Mouse (Mus musculus): ENCODE data around the gene Slc22a5.
A peak's percentile ranks its signal among the peaks of the same experiment; 100 is the strongest.
"Not testable (repeated sequence)": the region's sequence is repeated elsewhere in the genome, so short reads cannot be mapped to it uniquely, and the experiment has no call there.

Slc22a5 gene

GRCm38 (mm10) chr11:53888242-53888641 lies 3.2 kb downstream of the Slc22a5 start:
- DNase-seq (ENCODE audit: low spot score in 2 of 2), result no peak

DNA sequence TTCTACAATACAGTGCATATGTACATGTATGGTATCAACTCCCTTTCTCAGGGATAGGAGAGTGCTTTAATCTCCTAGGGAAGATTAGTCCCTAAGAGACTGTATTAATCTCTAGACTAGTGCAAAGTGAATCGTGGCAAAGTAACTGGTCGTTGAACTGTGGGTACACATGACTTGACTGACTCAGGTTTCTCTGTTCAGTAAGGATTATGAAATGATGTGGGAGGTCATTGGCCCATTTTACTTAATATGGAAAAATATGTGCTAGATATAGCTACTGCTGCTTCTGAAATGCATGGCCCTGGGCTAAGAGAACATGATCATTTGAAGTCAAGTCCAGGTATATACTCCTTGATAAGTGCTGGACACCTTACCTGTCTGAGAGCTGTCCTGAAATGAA lies 8.2 kb downstream of the Slc22a5 start:
- no peak for DNase-seq (ENCODE audit: low spot score in 2 of 2)

- DNase-seq (ENCODE audit: low spot score in 2 of 2), result not testable (repeated sequence)
Measured at GRCm38 (mm10) chr11:53878096-53878495, 13.4 kb downstream of the Slc22a5 start.

- no peak for DNase-seq (ENCODE audit: low spot score in 2 of 2)
Measured at GRCm38 (mm10) chr11:53876488-53876887, 15.0 kb downstream of the Slc22a5 start.

DNA sequence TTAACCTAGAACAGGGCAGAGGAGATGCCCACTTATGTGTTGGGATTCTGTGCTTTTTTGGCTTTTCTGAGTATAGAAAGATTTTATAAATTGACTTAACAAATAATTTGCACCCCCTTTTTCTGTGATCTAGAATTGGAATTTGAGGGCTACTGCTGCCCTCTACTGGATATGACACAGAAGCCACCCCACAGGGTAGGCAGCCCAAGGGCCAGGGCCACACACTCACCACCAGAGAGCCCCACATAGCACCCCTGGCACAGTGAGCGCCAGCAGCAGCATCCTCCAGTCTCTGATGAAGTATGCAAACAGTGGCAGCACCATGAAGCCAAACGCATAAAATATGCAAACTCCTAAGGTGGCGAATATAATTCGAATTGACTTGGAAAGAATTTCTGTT lies 16.8 kb downstream of the Slc22a5 start:
- peak in 1 of 2 experiments; percentile 12 for DNase-seq (ENCODE audit: low spot score in 2 of 2)

DNA sequence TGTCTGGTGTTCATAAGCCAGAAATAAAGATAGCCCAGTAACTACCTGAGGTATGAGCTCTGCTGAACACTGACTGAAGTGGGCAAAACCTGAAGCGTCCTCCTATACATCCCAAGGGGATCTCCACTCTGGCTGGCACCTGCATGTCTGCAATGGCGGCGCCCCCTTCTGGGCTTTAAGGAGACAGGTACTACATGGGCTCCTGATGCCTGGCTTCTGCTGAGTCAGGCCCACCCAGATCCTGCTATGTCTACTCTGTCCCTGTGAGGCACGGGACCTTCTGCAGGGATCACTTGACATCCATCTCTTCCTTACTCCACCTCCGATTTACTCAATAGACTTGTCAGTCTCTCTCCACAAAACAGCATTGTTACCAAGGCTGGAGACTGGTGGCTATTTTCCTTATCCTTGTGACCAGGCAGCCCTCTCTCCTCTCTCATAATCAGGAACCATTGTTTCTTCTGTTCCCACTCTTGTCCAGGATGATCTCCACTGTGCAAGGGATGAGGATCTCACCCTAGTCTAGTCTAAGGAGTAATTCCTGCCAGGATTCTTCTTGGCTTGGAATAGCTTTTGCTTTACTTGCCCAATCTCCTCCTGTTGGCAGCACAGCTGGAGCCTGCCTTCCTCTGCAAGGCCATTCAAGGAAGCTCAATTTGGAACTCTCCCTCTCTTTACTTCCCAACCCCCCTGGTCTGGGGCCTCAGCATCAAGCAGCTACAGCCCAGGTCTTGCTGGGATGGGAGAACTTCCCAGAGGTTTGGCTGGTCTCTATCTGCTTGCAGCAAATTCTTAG lies 17.4 kb downstream of the Slc22a5 start:
- DNase-seq (ENCODE audit: low spot score in 2 of 2), result not testable (repeated sequence)

DNA sequence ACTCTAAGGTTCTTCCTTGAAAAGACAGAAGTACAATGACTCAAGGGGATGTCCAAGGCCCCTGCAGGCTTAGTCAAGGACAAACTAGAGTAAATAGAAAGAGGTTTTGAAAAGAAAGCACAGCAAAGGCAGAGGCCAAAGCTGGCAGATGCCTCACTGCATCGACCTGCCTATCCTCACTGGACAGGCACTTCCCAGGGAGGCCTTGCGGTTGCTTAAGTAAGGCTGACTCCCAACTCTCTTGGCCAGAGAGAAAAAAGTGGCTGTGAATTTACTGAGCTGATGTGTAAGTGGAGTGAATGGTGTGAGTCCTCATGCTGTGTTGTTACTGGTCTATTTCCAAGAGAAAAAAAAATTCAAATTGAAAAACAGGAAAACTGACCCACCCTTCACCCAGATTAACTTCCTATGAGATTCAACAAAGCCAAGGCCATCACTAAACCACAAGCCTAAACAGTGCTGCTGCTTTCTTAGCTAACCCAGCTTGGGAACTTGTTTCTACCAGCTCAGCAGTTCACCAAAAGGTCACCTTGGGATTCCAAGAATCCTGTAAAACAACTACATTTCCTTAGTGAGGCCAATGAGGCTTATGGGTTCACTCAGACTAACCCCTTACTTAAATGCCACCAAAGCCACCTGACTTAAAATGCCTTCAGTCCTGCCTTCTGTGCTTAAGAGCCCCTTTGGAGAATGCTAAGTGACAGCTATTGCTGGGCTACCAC lies 19.5 kb downstream of the Slc22a5 start:
- no peak for DNase-seq (ENCODE audit: low spot score in 2 of 2)

- no peak for DNase-seq (ENCODE audit: low spot score in 2 of 2)
Measured at GRCm38 (mm10) chr11:53869172-53869571, 22.3 kb downstream of the Slc22a5 start.

DNA sequence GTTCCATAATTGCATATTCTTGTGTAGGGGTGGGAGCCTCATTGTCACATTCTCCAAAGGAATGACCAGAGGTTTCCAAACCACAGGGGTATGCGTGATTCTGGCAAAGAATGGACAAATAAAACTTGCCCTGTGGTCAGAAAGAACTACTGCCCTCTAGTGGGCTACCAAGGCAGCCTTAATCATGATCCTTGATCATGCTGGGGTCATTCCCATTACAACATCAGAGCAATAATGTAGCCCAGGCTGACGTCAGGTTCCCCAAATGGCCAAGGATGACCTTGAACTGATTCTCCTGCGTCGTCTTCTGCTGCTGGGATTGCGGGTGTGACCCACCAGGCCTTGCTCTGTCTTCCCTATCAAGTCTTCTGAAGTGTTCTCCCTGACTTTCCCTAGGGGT lies 23.1 kb downstream of the Slc22a5 start:
- DNase-seq (ENCODE audit: low spot score in 2 of 2), result not testable (repeated sequence)

DNA sequence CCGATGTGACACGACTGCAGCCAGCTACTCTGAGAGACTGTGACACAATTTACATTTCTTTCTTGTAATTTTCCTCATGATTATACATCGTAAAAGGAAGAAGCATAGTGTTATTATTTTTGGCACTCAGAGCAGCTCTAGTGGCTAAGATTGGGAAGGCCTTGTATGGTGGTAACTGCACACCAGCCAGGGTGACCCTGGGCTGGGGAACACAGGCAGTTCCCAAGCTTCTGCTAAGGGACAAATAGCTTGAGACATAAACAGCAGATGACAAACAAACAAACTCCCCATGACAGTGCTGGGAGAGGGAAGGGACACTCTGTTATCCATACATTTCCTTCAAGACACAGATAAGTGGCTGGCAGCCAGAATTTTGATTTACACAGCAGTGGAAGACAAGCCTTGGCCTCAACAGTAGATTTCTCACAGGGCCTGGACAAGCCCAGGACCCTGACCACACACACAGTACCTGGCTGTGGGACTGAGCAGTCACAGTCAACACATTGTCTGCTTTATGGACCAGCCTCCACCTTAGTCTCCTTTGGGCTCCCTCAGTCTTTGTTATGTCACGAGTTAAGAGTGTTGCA lies 26.6 kb downstream of the Slc22a5 start:
- DNase-seq (ENCODE audit: low spot score in 2 of 2), result not testable (repeated sequence)

DNA sequence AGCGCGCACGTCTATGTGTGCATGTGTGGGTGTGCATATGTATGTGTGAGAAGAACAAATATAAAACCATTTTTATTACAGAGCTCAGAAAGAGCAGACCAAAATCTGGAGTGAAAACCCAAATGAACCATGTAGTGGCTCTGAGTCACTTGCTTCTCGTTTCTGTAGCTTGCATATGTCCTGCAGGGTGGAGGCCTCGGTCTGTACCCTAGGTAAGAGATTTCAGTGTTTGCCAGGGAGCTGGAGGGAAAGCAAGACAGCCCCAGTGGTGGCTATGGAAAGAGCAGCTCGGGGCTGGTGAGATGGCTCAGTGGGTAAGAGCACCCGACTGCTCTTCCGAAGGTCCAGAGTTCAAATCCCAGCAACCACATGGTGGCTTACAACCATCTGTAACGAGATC lies 30.5 kb downstream of the Slc22a5 start:
- not testable (repeated sequence) for DNase-seq (ENCODE audit: low spot score in 2 of 2)

DNA sequence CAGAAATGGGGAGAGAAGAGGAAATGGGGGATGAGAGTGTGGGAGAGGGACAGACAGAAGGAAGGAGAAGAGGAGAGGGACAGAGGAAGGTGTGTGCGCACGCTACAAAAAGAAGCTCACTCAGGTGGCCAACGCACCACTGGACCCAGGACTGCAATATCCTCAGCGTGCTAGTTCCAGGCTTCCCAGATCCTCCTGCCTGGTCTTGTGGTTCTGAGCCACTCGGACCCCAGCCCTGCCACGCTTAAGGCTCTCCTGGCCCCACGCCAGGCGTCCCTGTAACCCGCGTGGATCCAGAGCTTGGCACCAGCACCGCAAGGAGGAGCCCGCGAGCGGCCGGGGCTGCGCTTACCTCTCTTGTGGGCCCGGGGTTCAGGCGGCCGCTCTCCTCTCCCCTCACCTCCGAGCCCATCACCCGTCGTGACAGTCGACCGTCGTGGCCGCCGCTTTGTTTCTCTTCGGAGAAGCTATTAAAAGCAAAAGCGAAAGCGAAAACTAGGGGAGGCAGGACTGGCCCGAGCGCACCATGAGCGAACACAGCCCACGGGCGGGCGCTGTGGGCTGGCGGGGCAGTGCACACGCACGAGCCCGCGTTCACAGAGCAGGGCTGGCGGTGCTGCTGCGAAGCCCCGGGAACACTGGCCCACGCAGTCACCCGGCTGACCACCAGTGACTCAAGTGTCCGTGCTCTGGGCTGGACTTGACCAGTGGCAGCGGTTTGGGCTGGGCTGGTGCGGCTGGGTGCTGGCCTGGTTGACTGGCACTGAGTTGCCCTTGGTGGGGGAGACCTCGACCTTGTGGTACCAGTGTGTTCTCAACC lies 32.5 kb downstream of the Slc22a5 start, which contains the start of gene Gm12216:
Gene Gm12216, minus strand, starts transcription at position 496 of the 820 bp plus-strand sequence.
- DNase-seq (ENCODE audit: low spot score in 2 of 2), result peak in 1 of 2 experiments; percentile 31

GRCm38 (mm10) chr11:53858058-53858760 lies 33.3 kb downstream of the Slc22a5 start:
- no peak for DNase-seq (ENCODE audit: low spot score in 2 of 2)

- no peak for DNase-seq (ENCODE audit: low spot score in 2 of 2)
Measured at GRCm38 (mm10) chr11:53853665-53854064, 37.8 kb downstream of the Slc22a5 start.

- no peak for DNase-seq (ENCODE audit: low spot score in 2 of 2)
Measured at GRCm38 (mm10) chr11:53851795-53852194, 39.7 kb downstream of the Slc22a5 start.

DNA sequence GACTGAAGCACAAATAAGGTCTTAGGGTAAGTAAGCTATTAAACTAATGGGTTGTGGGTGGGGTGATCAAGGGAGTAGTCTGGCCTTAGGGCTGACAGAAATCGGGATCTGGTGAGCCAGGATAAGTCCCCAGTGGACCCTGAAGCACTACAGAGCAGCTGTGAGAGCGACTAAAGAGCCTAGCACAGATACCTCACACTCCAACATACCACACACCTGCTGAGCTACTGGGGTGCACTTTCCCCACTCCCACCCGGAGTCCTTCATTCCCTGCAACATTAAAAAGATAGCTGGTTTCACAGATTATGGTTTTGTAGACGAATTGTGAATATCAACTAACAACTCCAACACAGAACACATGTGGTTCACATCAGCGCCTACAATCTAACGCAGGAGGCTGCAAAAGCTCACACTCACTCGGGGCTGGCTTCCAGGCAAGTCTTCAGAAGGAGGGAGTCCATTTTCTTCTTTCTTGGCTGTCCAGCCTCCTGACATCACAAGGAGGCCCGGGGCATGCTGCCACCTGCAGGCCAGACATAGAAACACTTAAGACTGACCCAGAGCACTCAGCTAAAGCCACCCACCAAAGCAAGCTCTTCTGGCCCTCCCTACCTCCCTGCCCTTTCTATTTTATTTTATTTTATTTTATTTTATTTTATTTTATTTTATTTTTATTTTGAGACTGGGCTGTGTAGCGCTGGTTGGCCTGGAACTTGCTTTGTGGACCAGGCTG lies 41.7 kb downstream of the Slc22a5 start:
- DNase-seq (ENCODE audit: low spot score in 2 of 2), result peak; percentile 47 to 69

- no peak for DNase-seq (ENCODE audit: low spot score in 2 of 2)
Measured at GRCm38 (mm10) chr11:53845680-53846079, 45.8 kb downstream of the Slc22a5 start.

GRCm38 (mm10) chr11:53843106-53843505 lies 48.4 kb downstream of the Slc22a5 start:
- no peak for DNase-seq (ENCODE audit: low spot score in 2 of 2)

GRCm38 (mm10) chr11:53842161-53842581 lies 49.3 kb downstream of the Slc22a5 start:
- no peak for DNase-seq (ENCODE audit: low spot score in 2 of 2)

DNA sequence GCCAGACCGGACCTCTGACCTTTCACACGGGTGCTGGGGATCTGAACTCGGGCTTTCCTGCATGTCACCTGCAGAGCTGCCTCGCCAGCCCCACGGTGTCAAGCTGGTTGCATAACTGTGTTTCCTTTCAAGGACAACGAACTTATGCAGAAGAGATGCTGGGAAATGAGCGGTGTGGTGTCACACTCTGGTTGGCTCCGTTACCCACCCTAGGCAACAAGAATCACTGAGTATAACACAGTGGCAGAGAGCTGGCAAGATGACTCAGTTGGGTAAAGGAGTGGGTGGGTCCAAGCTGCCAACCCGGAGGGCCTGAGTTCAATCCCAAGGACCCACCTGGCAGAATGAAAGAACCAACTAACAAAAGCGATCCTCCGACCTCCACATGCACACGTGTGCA lies 49.9 kb downstream of the Slc22a5 start:
- no peak for DNase-seq (ENCODE audit: low spot score in 2 of 2)

Data from spleen, postnatal 14 days (tissue).